Mouse (Mus musculus) ovary, postnatal 14 days (tissue): Measurements from ENCODE around the gene Prkcb.

Experiments
- DNase-seq: peaks from one replicate; pipeline ENCODE4 v3.0.0; 2022; ENCODE audit warnings: low spot score

The Prkcb gene

GRCm38 (mm10) chr7:122370488-122370887 is 81.9 kb downstream of the Prkcb start:
- DNase-seq, result no peak

GRCm38 (mm10) chr7:122371947-122372346 is 83.4 kb downstream of the Prkcb start:
- DNase-seq, result no peak

DNA sequence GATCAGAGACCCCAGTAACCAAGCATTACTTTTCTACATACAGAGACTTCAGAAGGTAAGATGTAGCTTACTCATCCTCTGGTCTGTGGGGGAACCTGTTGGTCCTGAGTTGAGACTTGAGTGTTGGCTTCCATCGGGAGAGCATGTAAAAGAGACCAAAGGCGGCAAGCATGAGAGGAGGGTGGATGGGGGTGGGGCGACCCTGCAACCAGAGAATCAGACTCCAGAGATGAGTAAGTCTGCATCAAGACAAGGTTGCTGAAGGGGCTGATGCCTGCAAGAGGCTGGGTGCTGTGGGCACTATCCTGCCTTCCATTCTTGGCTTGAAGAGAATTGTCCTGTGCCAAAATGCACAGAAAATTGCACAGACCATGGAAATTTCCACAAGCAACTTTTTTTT is 83.8 kb downstream of the Prkcb start:
- DNase-seq, result no peak

DNA sequence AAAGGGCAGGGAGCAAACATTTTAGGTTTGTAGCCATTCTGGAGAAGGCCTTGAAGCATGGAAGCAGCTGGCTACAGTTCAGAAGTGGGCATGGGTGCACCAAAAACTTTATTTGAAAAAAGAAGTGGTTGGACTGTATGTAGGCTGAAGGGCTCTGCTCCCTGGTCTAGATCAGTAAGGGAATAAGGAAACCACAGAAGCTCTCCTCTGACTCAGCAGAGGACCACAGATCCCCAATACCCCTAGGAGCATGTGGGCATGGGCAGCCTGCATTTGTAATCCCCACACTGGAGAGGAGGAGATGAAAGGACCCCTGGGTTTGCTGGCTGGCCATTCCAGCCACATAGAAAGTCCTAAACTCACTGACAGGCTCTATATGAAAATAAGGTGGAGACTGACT is 88.3 kb downstream of the Prkcb start:
- no peak for DNase-seq

DNA sequence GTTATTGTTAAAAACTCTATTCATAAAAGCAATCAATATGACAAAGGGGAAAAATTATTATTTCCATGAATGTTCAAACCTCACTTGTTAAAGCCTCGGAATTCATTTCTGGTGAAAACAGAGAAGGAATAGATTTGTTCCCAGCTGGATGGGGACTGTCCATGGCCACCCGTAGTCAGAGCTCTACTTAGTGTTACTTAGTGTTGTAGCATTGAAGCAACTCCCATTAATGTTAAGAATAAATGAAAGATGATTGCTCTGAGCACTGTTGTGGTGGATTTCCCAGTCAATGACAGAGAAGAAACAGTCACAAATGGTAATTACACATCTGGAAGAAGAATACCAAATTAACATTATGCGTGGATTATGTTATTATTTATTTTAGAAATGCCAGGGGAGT is 89.4 kb downstream of the Prkcb start:
- DNase-seq, result no peak

GRCm38 (mm10) chr7:122378473-122378872 is 89.9 kb downstream of the Prkcb start:
- DNase-seq, result no peak

- no peak for DNase-seq
Observed at GRCm38 (mm10) chr7:122379292-122379691, 90.7 kb downstream of the Prkcb start.

GRCm38 (mm10) chr7:122380336-122381130 is 92.0 kb downstream of the Prkcb start:
- DNase-seq, result no peak

GRCm38 (mm10) chr7:122381560-122381959 is 93.0 kb downstream of the Prkcb start:
- DNase-seq, result no peak

DNA sequence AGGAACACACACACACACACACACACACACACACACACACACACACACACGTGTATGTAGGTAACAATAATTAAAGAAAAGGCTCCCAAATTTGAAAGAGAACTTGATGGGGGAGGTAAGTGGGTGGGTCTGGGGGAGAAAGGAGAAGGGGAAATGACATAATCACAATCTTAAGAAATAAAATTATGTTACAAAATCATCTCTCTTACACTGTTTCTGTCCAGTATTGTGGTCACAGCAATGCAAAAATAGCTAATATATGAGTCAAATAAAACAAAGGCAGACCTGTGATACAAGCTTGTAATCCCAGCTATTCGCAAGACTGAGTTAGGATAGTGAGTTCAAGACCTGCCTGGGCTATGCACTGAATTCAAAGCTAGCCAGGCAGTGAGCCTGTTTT is 94.7 kb downstream of the Prkcb start:
- no peak for DNase-seq

GRCm38 (mm10) chr7:122384891-122385290 is 96.3 kb downstream of the Prkcb start:
- DNase-seq, result no peak

DNA sequence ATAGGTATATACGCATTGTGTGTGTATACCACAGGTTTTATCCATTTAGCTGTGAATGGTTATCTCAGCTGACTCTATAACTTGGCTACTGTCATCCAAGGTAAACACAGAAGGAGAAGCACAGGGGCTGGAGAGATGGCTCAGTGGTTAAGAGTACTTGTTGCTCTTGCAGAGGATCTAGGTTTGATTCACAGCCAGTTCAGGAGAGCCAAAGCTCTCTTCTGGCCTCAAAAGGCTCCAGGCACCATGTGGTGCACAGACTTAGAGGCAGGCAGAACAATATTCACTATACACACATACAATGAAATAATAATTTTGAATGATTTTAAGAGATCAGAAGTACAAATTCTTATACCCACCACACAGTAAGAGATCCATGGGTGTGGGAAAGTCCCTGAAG is 98.0 kb downstream of the Prkcb start:
- no peak for DNase-seq

DNA sequence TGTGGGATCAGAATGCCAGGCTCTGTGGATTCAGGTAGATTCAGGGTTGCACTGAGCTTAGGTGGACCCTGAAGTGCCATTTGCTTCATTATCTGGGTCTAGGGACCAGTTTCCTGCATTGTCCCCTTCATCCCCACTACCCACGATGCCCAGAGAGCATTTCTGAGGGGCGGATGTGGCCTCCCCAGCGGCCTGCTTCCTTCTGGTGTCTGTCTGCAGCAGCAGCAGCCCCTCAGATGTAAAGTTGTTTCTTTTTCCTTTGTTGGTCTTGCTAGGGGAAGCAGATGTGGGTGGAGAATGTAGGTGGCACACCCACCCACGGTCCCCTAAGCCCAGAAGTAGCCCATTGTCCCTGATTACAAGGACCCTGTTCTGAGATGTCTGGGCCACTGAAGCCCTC is 99.3 kb downstream of the Prkcb start:
- DNase-seq, result no peak

GRCm38 (mm10) chr7:122388858-122389257 is 100.3 kb downstream of the Prkcb start:
- no peak for DNase-seq

DNA sequence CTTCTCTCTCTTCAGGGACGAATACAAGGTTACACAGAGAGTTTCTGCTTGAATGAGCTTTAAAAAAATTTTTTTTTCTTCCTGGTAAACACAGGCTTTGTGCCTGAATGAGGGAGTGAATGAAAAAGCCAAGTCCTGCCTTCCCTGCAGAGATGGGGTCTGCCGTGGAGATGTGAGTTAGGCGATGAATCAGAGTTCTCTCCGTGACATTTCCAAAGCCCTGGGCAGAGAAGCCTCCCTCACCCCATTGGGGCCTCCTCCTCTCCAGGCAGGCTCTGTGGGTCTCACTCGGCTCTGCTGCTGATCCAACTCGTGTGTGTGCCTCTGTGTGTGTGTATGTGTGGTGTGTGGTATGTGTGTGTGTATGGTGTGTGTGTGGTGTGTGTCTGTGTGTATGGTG is 101.1 kb downstream of the Prkcb start:
- DNase-seq, result peak; percentile 11

- no peak for DNase-seq
Observed at GRCm38 (mm10) chr7:122390200-122390599, 101.6 kb downstream of the Prkcb start.

GRCm38 (mm10) chr7:122390683-122391082 is 102.1 kb downstream of the Prkcb start:
- DNase-seq, result no peak

DNA sequence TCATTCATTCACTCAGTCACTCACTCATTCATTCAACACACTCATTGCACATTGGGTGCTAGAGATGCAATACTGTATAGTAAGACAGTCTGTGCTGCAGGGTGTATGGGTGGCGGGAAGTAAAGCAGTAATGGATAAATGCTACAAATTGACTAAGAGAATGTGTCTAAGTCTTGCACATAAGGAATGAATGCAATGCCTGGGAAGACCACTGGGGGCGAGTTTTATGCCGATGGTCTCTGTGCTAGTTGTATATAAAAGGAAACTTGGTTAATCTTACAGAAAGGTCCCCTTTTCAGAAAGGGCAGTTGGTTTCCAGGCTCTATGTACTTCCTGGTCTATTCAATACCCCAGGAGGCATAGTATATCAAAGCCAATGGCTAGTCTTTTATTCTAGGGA is 102.8 kb downstream of the Prkcb start:
- no peak for DNase-seq

DNA sequence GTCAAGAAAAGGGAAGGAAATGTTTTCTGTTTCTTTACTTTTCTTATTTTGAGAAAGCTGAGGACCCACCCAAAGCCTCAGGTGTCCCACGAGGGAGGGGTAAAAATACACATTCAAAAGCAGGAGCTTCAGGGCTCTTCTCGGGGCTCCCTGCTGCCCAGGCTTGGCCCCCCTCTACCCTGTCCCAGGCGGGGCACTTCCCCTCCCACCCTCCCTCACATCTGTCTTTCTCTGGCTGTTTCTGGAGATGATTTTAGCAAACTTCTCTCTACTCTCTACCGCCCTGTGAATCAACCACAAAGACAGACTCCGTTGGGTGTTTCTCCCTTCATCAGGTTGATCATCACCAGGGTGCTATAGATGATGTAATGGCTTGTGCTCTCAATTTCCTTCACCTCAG is 105.4 kb downstream of the Prkcb start:
- DNase-seq, result no peak

DNA sequence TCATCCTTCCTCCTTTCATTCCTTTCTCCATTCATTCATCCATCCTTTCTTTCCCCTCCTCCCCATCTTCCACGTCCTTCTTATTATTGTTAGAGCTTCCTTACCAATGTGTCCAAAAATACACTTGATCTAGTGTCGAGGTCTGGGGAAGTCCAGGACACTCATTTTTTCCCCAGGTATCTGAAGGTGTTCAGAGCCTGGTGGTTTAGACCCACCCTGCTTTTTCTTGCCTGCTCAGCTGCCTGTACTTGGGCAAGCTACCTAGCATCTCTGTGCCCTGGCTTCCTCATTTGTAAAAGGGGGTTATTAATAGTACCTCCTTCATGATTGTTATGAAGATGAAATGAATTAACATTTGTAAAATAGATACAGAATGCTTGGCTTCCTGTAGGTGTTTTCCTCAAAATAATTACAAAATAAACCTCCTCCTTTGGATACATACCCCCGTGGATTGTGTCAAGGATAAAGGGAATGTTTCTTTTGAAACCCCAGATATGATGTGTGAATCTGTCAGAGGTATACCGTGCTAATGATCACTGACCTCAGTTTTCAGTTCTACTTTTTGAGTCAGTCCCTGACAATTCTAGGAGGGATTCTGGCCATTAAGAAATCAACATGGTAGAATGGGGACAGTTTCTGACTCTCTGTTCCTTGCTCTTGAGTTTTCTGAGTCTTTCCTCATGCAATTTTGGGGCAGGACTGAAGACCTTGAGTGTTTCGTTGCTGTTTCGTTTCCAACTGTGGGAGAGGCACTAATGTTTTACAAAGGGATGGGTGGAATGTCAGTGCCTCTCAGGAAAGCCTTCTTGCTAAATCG is 106.8 kb downstream of the Prkcb start:
- no peak for DNase-seq

GRCm38 (mm10) chr7:122395976-122396315 is 107.4 kb downstream of the Prkcb start:
- DNase-seq, result no peak

DNA sequence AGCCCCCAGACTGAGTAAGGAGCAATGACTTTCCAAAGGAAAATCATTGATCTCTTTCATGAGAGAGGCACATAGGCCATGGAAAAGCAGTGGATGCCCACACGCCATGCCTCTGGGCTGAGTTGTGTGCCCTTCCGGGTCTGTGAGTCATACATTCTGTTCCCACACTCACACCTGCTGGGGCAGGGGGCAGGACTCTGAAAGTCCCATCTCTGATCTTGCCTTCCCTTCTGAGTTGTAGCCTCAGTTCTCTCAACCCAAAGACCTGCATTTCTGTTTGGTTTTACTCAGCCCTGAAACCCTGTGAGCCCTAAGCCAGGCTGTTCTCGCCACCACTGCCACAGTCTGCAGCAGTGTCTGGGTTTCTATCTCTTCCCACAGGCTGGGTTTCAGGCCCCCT is 109.1 kb downstream of the Prkcb start:
- no peak for DNase-seq

GRCm38 (mm10) chr7:122402041-122402440 is 113.5 kb downstream of the Prkcb start:
- DNase-seq, result no peak

- DNase-seq, result no peak
Observed at GRCm38 (mm10) chr7:122403343-122403742, 114.8 kb downstream of the Prkcb start.
